In the genomic region with DNA sequence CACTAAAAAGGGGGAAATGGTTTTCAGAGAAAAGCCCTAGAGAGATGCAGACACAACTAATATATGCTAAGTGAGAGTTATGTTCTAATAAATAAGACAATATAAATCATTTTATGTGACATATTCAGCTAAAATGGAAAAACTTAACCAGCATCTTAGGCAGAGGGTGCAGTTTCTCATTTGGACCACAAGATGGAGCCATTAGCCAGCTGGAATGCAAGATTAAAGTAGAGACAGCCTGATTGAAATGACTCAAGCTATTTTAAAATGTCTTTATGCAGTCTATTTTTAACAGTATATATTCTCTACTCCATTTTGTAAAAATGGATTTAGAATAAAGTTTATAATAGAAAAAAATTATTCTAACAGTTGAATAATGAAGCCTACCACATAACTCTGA, we compare ENCODE assay signal across 8 mouse cellular contexts. TPM values are rescaled to one million over a fixed set of nuclear protein-coding genes. Genes with fewer than 3 reads are reported as not detected.
DNase-seq lines count a peak whose midpoint lies in the region; ATAC-seq and TF ChIP-seq lines count a peak whose summit lies in the region.

No protein-coding gene starts in this region.

- no peak for TF ChIP-seq EP300 in liver, postnatal 0 days (IDR thresholded peaks at IDR 0.05; ENCODE audit: low read depth)

- H3K36me3 ChIP-seq in liver, postnatal 0 days (replicated peaks; ENCODE audit: insufficient read depth, low read length) = no peaks in the 10 kb centered on the region

- H3K27me3 ChIP-seq in liver, postnatal 0 days (ENCODE audit: insufficient read depth, low read length) = no peaks in the 10 kb centered on the region

- no peaks in the 10 kb centered on the region for H3K9me3 ChIP-seq in liver, postnatal 0 days (ENCODE audit: low read length)

- H3K27ac ChIP-seq in liver, postnatal 0 days (ENCODE audit: low read depth) = no peak overlapping the region

- peak; percentile 87 for TF ChIP-seq CTCF in liver, postnatal 0 days (IDR thresholded peaks at IDR 0.05; ENCODE audit: low read depth)

- ATAC-seq in liver, postnatal 0 days = no peak
- ATAC-seq in megakaryocyte progenitor cell, adult 5-6 weeks (replicated peaks; ENCODE audit: poor library complexity) = peak; percentile 80

- DNase-seq in cerebellum, postnatal 10 days = peak; percentile 35 to 54
- DNase-seq in cerebellum, adult 8-10 months = no peak
- no peak for DNase-seq in liver, postnatal 0 days
- no peak for DNase-seq in liver
- peak; percentile 33 for DNase-seq in adipocyte (ENCODE audit: low spot score)
- no peak for DNase-seq in adrenal gland, adult (ENCODE audit: inconsistent age in 2 of 2, low spot score in 1 of 2)
- no peak for DNase-seq in urinary bladder, postnatal 10 days (ENCODE audit: low spot score)

- no peak overlapping the region for H3K4me3 ChIP-seq in liver, postnatal 0 days (ENCODE audit: low read depth, low read length)

- H3K4me1 ChIP-seq in liver, postnatal 0 days (ENCODE audit: insufficient read depth) = no peaks in the 10 kb centered on the region

- no peak overlapping the region for H3K9ac ChIP-seq in liver, postnatal 0 days (replicated peaks)

- H3K4me2 ChIP-seq in liver, postnatal 0 days (ENCODE audit: low read depth, low read length) = no peak overlapping the region

RNA-seq across cellular contexts. Expression of a gene that starts 6.6 kb away (rescaled TPM):
- 39.5 and 40.5 TPM in 2 replicates for polyA plus RNA-seq in liver, postnatal 0 days (2015; fragmentation: Nextera tagmentation; extraction: Ambion mirVana)
- 51.2 and 55.0 TPM in 2 replicates for total RNA-seq in megakaryocyte progenitor cell, adult 5-6 weeks (2015)
- total RNA-seq in megakaryocyte progenitor cell, adult 5-6 weeks (2017) = 63.4 and 68.2 TPM in 2 replicates

RNA-seq across cellular contexts. Expression of a gene that starts 6.7 kb away (rescaled TPM):
- polyA plus RNA-seq in liver, postnatal 0 days (2015; fragmentation: Nextera tagmentation; extraction: Ambion mirVana) = 3.9 and 4.9 TPM in 2 replicates
- 14.4 and 19.1 TPM in 2 replicates for total RNA-seq in megakaryocyte progenitor cell, adult 5-6 weeks (2015)
- total RNA-seq in megakaryocyte progenitor cell, adult 5-6 weeks (2017) = 14.4 and 14.9 TPM in 2 replicates

Comparison
In these comparisons a context has a peak if more than half of its experiments do, and no peak if none do; other contexts are left out.
1. DNase-seq: peak in cerebellum, postnatal 10 days (2 of 2) and adipocyte (single experiment); none in cerebellum, adult 8-10 months (single experiment), liver, postnatal 0 days (single experiment), liver (single experiment), adrenal gland, adult (0 of 2) and urinary bladder, postnatal 10 days (single experiment).